Comparison of ENCODE assay signal across 10 mouse cellular contexts in the genomic region with DNA sequence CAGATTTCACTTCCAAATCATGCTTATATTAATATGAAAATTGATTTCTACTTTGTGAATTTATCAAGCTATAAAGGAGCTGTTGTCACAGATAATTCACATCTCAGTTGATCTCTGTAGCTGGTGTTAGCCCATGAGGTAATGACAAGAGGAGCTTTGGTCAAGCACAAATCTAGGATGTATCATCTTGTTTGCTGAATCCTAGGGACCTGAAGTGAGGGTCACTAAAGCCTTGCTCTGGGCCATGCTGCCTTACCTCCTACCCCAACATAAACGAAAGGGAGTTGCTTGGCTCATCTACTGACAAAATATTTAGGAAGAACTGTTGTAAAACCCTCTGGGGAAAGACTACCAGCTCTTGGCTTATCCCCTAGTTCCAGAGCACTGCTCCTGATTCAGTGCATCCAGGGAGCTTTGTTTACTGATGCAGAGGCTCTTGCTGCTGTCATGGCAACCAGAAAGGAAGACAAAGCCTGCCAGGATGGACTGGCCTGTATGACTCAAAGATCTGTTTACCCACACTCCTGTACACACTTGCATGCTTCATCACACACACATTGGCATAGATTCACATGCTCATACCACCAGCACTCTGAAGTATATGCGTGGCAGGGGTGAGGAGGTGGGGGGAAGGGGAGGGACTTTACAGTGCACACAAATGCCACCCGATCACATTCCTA.
DNase-seq lines count a peak whose midpoint lies in the region; ATAC-seq lines count a peak whose summit lies in the region.
"Had no signal": no experiment of that assay in that cellular context is flagged by ENCODE, and none has a peak within 500 bp of the region (broad histone marks: within the 10 kb centered on the region; RNA-seq: fewer than 3 reads in every experiment).

No protein-coding gene starts in this region.

- no peaks in the 10 kb centered on the region for H3K27me3 ChIP-seq in hindbrain, embryonic 14.5 days (ENCODE audit: control insufficient read depth, insufficient read depth, low read length)
- no peaks in the 10 kb centered on the region for H3K27me3 ChIP-seq in midbrain, embryonic 10.5 days (ENCODE audit: low read depth, poor library complexity, severe bottlenecking)
- H3K27me3 ChIP-seq: stomach, embryonic 15.5 days had no signal

- peaks cover 14% of the 10 kb centered on the region for H3K4me1 ChIP-seq in hindbrain, embryonic 14.5 days (replicated peaks; ENCODE audit: control insufficient read depth, insufficient read depth, low read length)
- peaks cover 11% of the 10 kb centered on the region for H3K4me1 ChIP-seq in midbrain, embryonic 10.5 days
- H3K4me1 ChIP-seq: stomach, embryonic 15.5 days had no signal

- peak; percentile 90 for ATAC-seq in hindbrain, embryonic 14.5 days (ENCODE audit: low FRiP score)

- H3K9ac ChIP-seq in hindbrain, embryonic 14.5 days, result no peak overlapping the region
- H3K9ac ChIP-seq: stomach, embryonic 15.5 days had no signal

- intact Hi-C loops in gastrocnemius, postnatal 36 days (cut with DNase I), result no loop called here

- H3K4me3 ChIP-seq in hindbrain, embryonic 14.5 days (replicated peaks; ENCODE audit: low read length), result no peak overlapping the region
- H3K4me3 ChIP-seq in midbrain, embryonic 10.5 days, result no peak overlapping the region
- H3K4me3 ChIP-seq: stomach, embryonic 15.5 days had no signal

- H3K9me3 ChIP-seq in hindbrain, embryonic 14.5 days (ENCODE audit: control insufficient read depth, low read length), result no peaks in the 10 kb centered on the region
- H3K9me3 ChIP-seq in midbrain, embryonic 10.5 days (replicated peaks), result no peaks in the 10 kb centered on the region
- H3K9me3 ChIP-seq: stomach, embryonic 15.5 days had no signal

- peak overlapping the region; percentile 72 for H3K27ac ChIP-seq in hindbrain, embryonic 14.5 days
- H3K27ac ChIP-seq in midbrain, embryonic 10.5 days (replicated peaks), result peak overlapping the region; percentile 59
- H3K27ac ChIP-seq: stomach, embryonic 15.5 days had no signal

- WGBS in hindbrain, embryonic 14.5 days, result 37% methylated on average over 3 of the region's 3 CpGs
- 49% methylated on average over 3 of the region's 3 CpGs for WGBS in midbrain, embryonic 10.5 days

- H3K4me2 ChIP-seq in hindbrain, embryonic 14.5 days (replicated peaks), result no peak overlapping the region
- H3K4me2 ChIP-seq: stomach, embryonic 15.5 days had no signal

- H3K36me3 ChIP-seq in hindbrain, embryonic 14.5 days (replicated peaks; ENCODE audit: control insufficient read depth, insufficient read depth), result no peaks in the 10 kb centered on the region
- no peaks in the 10 kb centered on the region for H3K36me3 ChIP-seq in midbrain, embryonic 10.5 days
- H3K36me3 ChIP-seq: stomach, embryonic 15.5 days had no signal

- DNase-seq in Muller cell, postnatal 12 days (ENCODE audit: inconsistent ontology term), result peak; percentile 80
- DNase-seq in cerebellum, postnatal 36 days, result peak; percentile 14 to 39
- peak; percentile 56 for DNase-seq in hindbrain, embryonic 14.5 days (ENCODE audit: low spot score)
- peak; percentile 46 for DNase-seq in midbrain, embryonic 10.5 days (ENCODE audit: low spot score)
- DNase-seq in gastrocnemius, postnatal 36 days, result no peak
- DNase-seq in heart, postnatal 4 days, result no peak
- no peak for DNase-seq in T-cell, adult 2 months (ENCODE audit: low spot score)
- no peak for DNase-seq in heart, adult 8-10 months (ENCODE audit: low spot score)
- DNase-seq: adrenal gland, postnatal 36 days had no signal

Comparison
In these comparisons a context has a peak if more than half of its experiments do, and no peak if none do; other contexts are left out.
1. DNase-seq: peak in Muller cell, postnatal 12 days (single experiment), cerebellum, postnatal 36 days (2 of 2), hindbrain, embryonic 14.5 days (single experiment) and midbrain, embryonic 10.5 days (single experiment); none in gastrocnemius, postnatal 36 days (0 of 2), heart, postnatal 4 days (single experiment), T-cell, adult 2 months (single experiment) and heart, adult 8-10 months (single experiment).